Mouse (Mus musculus): ENCODE data around the gene Acsl6. TPM values are rescaled to one million over a fixed set of nuclear protein-coding genes. Genes with fewer than 3 reads are reported as not detected.
"Not testable (repeated sequence)": the region's sequence is repeated elsewhere in the genome, so short reads cannot be mapped to it uniquely, and the experiment has no call there.

Gene Acsl6
- polyA plus RNA-seq, 1 experiment from 2014 or later: 44.0 TPM

DNA sequence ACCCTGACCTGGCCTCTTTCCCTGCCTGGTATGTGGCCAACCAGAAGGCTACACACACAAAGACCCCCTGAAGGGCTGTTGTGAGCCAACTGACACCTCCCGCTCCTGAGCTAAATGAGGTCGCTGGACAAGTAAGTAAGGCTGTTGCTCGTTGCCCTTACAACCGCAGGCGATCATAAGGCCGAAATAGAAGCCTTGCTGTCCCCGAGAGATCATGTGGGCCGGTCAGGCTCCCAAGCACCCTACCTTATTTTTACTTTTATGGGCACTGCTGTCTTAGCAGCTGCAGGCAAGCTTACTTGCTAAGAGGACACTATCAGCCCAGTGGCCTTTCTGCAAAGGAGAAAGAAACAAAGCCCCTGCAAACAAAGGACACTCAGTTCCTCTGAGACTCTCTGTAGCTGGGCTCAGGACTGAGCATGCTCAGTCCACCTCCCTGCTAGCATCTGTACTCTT lies 49.6 kb downstream of the Acsl6 start:
- Histone ChIP-seq H3K4me1 (peaks cover 15% of the 10 kb centered on the region), H3K4me2 (no peak overlapping the region), H3K4me3 (no peak overlapping the region), H3K9ac (0 out of 2 replicates have a peak overlapping the region, but pooled peaks have one; percentile 18), H3K27me3 (replicated peaks) (no peaks in the 10 kb centered on the region), H3K36me3 (replicated peaks) (peaks cover 8% of the 10 kb centered on the region; the same call in 1 of the 2 replicates), H3K27ac (peak overlapping the region; percentile 75), H3K9me3 (no peaks in the 10 kb centered on the region)
- peak; percentile 71 for ATAC-seq (replicated peaks)
- 9% methylated on average over 8 of the region's 8 CpGs for WGBS

- no peak overlapping the region for H3K4me3 ChIP-seq
Measured at GRCm38 (mm10) chr11:54354595-54355563, 51.3 kb downstream of the Acsl6 start.

GRCm38 (mm10) chr11:54355564-54355955 lies 52.0 kb downstream of the Acsl6 start:
- Histone ChIP-seq H3K4me2 (no peak overlapping the region), H3K9ac (no peak overlapping the region), H3K9me3 (no peaks in the 10 kb centered on the region), H3K36me3 (replicated peaks) (peaks cover 21% of the 10 kb centered on the region; the same call in 1 of the 2 replicates), H3K4me3 (no peak overlapping the region), H3K4me1 (peaks cover 15% of the 10 kb centered on the region), H3K27ac (no peak overlapping the region), H3K27me3 (replicated peaks) (no peaks in the 10 kb centered on the region)
- ATAC-seq (replicated peaks): no peak
- WGBS: 70% methylated on average over 7 of the region's 7 CpGs

More at GRCm38 (mm10) chr11:54354595-54355563, 51.3 kb downstream of the Acsl6 start:
- H3K4me2 ChIP-seq: no peak overlapping the region
- peaks cover 15% of the 10 kb centered on the region for H3K4me1 ChIP-seq
- peaks cover 21% of the 10 kb centered on the region; the same call in 1 of the 2 replicates for H3K36me3 ChIP-seq (replicated peaks)
- no peaks in the 10 kb centered on the region for H3K9me3 ChIP-seq
- 48% methylated on average over 15 of the region's 15 CpGs for WGBS
- no peak overlapping the region for H3K9ac ChIP-seq
- ATAC-seq (replicated peaks): 0 out of 2 replicates have a peak, but pooled peaks have one; percentile 60
- no peak overlapping the region; the same call in 1 of the 2 replicates for H3K27ac ChIP-seq
- H3K27me3 ChIP-seq (replicated peaks): no peaks in the 10 kb centered on the region

GRCm38 (mm10) chr11:54356676-54357075 lies 53.1 kb downstream of the Acsl6 start:
- WGBS: 69% methylated on average over 4 of the region's 4 CpGs
- Histone ChIP-seq H3K4me2 (no peak overlapping the region), H3K4me3 (no peak overlapping the region)

DNA sequence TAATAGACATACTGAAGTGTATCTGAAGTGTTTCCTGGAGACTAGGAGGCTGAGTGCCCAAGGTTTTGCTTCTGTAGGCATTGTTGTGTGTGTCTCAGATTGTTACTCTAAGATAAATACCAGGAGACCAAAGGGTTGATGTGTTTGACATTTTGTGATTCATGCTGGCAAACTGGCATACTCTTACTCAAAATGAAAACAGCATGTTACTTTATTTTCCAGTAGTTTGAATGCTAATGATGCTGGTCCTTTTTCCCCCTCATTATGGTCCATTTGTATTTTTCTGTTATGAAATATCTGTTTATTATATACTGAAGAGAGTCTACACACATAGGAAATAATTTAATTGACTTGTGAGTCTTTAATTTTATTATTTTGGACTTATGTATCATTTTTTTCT lies 69.0 kb downstream of the Acsl6 start:
- Histone ChIP-seq H3K4me2 (no peak overlapping the region), H3K9ac (no peak overlapping the region), H3K9me3 (no peaks in the 10 kb centered on the region), H3K4me3 (no peak overlapping the region), H3K27ac (no peak overlapping the region), H3K4me1 (no peaks in the 10 kb centered on the region), H3K27me3 (replicated peaks) (no peaks in the 10 kb centered on the region), H3K36me3 (replicated peaks) (no peaks in the 10 kb centered on the region)
- no peak for ATAC-seq (replicated peaks)

More at GRCm38 (mm10) chr11:54356676-54357075, 53.1 kb downstream of the Acsl6 start:
- ATAC-seq (replicated peaks): no peak
- H3K4me1 ChIP-seq: peaks cover 15% of the 10 kb centered on the region
- no peak overlapping the region for H3K27ac ChIP-seq
- H3K36me3 ChIP-seq (replicated peaks): peaks cover 21% of the 10 kb centered on the region; the same call in 1 of the 2 replicates
- H3K9me3 ChIP-seq: no peaks in the 10 kb centered on the region
- H3K27me3 ChIP-seq (replicated peaks): no peaks in the 10 kb centered on the region
- no peak overlapping the region for H3K9ac ChIP-seq

DNA sequence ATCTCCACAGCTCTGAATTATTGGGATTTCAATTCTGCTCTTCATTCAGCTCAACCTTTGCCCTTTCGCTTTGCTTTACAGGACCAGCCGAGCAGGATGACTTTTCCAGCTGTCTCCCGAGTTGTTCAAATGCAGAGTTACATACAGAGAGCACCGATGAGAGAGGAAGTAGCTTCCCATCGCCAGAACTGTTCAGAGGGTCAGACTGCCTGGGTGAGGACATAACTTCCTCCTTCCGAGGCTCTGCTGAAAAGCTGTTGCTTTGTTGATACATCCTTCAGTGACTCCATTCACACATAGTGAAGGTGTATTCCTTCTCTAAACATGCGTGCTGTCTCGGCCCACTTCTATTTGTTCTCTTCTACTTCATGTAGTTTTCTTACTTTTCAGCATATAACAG lies 86.8 kb downstream of the Acsl6 start:
- Histone ChIP-seq H3K4me2 (no peak overlapping the region), H3K9me3 (no peaks in the 10 kb centered on the region), H3K27me3 (replicated peaks) (no peaks in the 10 kb centered on the region), H3K27ac (no peak overlapping the region), H3K4me3 (no peak overlapping the region), H3K4me1 (no peaks in the 10 kb centered on the region), H3K36me3 (replicated peaks) (no peaks in the 10 kb centered on the region), H3K9ac (no peak overlapping the region)
- ATAC-seq (replicated peaks): no peak
- WGBS: 81% methylated on average over 8 of the region's 8 CpGs

DNA sequence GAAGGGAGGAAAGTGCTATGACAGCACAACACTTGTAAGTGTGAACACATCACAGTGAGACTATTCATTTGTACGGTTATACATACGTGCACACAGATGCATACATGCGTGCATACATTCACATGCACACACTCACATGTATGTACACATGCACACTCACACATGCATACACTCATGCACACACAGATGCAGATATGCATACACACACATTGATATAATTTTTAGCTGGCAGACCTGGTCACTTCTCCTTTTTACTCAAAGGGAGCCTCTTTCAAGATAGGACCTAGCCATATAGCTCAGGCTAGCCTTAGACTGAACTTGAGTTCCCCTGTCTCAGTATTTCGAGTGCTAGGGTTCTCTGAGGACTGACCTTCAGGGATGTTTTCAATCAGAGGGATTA lies 87.7 kb downstream of the Acsl6 start:
- H3K27me3 ChIP-seq (replicated peaks): no peaks in the 10 kb centered on the region
- H3K36me3 ChIP-seq (replicated peaks): no peaks in the 10 kb centered on the region
- no peaks in the 10 kb centered on the region for H3K9me3 ChIP-seq
- no peak overlapping the region for H3K27ac ChIP-seq
- no peaks in the 10 kb centered on the region for H3K4me1 ChIP-seq
- H3K4me3 ChIP-seq: no peak overlapping the region
- 88% methylated on average over 4 of the region's 4 CpGs for WGBS
- no peak overlapping the region for H3K4me2 ChIP-seq
- no peak overlapping the region for H3K9ac ChIP-seq
- no peak for ATAC-seq (replicated peaks)

DNA sequence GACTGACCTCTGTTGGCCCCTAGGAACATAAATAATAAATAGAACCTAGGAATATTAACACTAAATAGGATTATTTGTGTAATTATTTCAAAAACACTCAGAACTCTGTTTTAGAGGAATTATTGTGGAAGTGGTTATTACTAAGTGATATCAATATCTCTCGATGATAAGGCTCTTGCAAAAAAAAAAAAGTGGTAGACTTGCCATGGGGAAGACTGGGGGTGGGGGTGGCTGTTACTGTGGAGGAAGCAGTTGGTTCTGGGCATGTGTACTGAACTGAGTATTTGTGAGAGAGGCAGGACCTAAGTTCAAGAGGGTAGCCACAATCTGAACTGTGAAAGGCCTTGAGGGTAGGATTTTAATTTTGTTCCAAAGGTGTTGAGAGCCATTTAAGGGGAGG lies 93.1 kb downstream of the Acsl6 start:
- WGBS: 91% methylated on average over 1 of the region's 1 CpGs
- H3K9me3 ChIP-seq: no peaks in the 10 kb centered on the region
- no peak overlapping the region for H3K27ac ChIP-seq
- H3K4me1 ChIP-seq: no peaks in the 10 kb centered on the region
- no peak for ATAC-seq (replicated peaks)
- no peak overlapping the region for H3K9ac ChIP-seq
- no peaks in the 10 kb centered on the region for H3K27me3 ChIP-seq (replicated peaks)
- no peak overlapping the region for H3K4me2 ChIP-seq
- no peaks in the 10 kb centered on the region for H3K36me3 ChIP-seq (replicated peaks)
- no peak overlapping the region for H3K4me3 ChIP-seq

- no peaks in the 10 kb centered on the region for H3K4me1 ChIP-seq
- no peaks in the 10 kb centered on the region for H3K36me3 ChIP-seq (replicated peaks)
- no peaks in the 10 kb centered on the region for H3K9me3 ChIP-seq
- 91% methylated on average over 4 of the region's 4 CpGs for WGBS
- H3K27ac ChIP-seq: no peak overlapping the region
- H3K9ac ChIP-seq: no peak overlapping the region
- H3K27me3 ChIP-seq (replicated peaks): no peaks in the 10 kb centered on the region
- ATAC-seq (replicated peaks): no peak
- H3K4me2 ChIP-seq: no peak overlapping the region
- no peak overlapping the region for H3K4me3 ChIP-seq
Measured at GRCm38 (mm10) chr11:54398058-54398457, 94.5 kb downstream of the Acsl6 start.

- not testable (repeated sequence) for H3K27ac ChIP-seq; H3K9ac ChIP-seq; H3K9me3 ChIP-seq; ATAC-seq (replicated peaks); H3K36me3 ChIP-seq (replicated peaks); H3K4me2 ChIP-seq; H3K4me1 ChIP-seq; H3K27me3 ChIP-seq (replicated peaks); H3K4me3 ChIP-seq
- WGBS: 96% methylated on average over 20 of the region's 20 CpGs
Measured at GRCm38 (mm10) chr11:54400803-54401202, 97.2 kb downstream of the Acsl6 start.

GRCm38 (mm10) chr11:54404885-54405284 lies 101.3 kb downstream of the Acsl6 start:
- Histone ChIP-seq H3K27ac (no peak overlapping the region), H3K9me3 (no peaks in the 10 kb centered on the region), H3K36me3 (replicated peaks) (no peaks in the 10 kb centered on the region), H3K4me1 (no peaks in the 10 kb centered on the region), H3K4me2 (no peak overlapping the region), H3K4me3 (no peak overlapping the region), H3K9ac (no peak overlapping the region), H3K27me3 (replicated peaks) (no peaks in the 10 kb centered on the region)
- 88% methylated on average over 4 of the region's 4 CpGs for WGBS
- ATAC-seq (replicated peaks): no peak

GRCm38 (mm10) chr11:54406930-54407546 lies 103.4 kb downstream of the Acsl6 start:
- ATAC-seq (replicated peaks): no peak
- Histone ChIP-seq H3K4me2 (no peak overlapping the region), H3K9ac (no peak overlapping the region), H3K27ac (no peak overlapping the region), H3K4me1 (no peaks in the 10 kb centered on the region), H3K4me3 (no peak overlapping the region), H3K36me3 (replicated peaks) (no peaks in the 10 kb centered on the region), H3K9me3 (no peaks in the 10 kb centered on the region), H3K27me3 (replicated peaks) (no peaks in the 10 kb centered on the region)
- 81% methylated on average over 4 of the region's 4 CpGs for WGBS
